Mouse (Mus musculus) brain, embryonic 14.5 days (tissue): Measurements from ENCODE around the gene Tbx5. TPM values are rescaled to one million over a fixed set of nuclear protein-coding genes. Genes with fewer than 3 reads are reported as not detected.
A peak's percentile ranks its signal among the peaks of the same experiment; 100 is the strongest.

Experiments used
- DNase-seq: peaks from one replicate; pipeline ENCODE4 v3.0.0-alpha.2; 2011; ENCODE audit warnings: low read depth
- CTCF ChIP-seq: fragments of 200-500 bp; IDR thresholded peaks from 2 replicates; pipeline ENCODE4 v1.5.1; 2012; ENCODE audit warnings: inconsistent platforms, mild to moderate bottlenecking, moderate library complexity, borderline replicate concordance; ENCODE audit not compliant: insufficient read depth, insufficient read length; ENCODE audit errors: extremely low read depth
- POLR2A ChIP-seq: fragments of 200-500 bp; IDR thresholded peaks from 2 replicates; pipeline ENCODE4 v1.6.1; 2012; ENCODE audit warnings: mild to moderate bottlenecking, inconsistent platforms, borderline replicate concordance; ENCODE audit not compliant: poor library complexity, insufficient read depth, insufficient read length, severe bottlenecking; ENCODE audit errors: extremely low read depth
- polyA plus RNA-seq: library from polyadenylated mRNA; depleted of rRNA; stranded (reverse); fragments of >200 nt; gene quantifications from 2 replicates; pipeline ENCODE4 v1.2.3, GENCODE M21; 2012

The Tbx5 gene
- polyA plus RNA-seq, 1 experiment, result 0.05 TPM

DNA sequence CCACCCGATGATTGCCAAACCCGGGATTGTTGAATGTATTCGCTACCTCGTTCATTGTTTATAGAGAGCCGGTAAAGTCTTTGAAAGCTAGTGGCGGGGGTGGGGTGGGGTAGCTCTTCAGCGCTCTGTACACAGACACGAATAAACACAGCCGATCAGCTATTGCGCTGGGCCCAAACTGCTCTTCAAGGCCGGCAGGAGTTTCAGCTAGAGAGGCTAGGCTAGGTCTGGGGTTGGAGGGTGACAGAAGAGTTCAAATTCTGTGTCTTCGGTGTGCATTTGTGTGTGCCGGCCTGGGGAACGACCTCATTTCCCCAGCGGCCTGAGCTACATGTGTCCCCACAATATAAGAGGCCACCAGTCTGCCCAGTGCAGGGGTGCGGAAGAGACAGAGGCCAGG is 6.7 kb downstream of the Tbx5 start:
- DNase-seq, result peak; percentile 13
- TF ChIP-seq POLR2A, result no peak
- TF ChIP-seq CTCF, result no peak

DNA sequence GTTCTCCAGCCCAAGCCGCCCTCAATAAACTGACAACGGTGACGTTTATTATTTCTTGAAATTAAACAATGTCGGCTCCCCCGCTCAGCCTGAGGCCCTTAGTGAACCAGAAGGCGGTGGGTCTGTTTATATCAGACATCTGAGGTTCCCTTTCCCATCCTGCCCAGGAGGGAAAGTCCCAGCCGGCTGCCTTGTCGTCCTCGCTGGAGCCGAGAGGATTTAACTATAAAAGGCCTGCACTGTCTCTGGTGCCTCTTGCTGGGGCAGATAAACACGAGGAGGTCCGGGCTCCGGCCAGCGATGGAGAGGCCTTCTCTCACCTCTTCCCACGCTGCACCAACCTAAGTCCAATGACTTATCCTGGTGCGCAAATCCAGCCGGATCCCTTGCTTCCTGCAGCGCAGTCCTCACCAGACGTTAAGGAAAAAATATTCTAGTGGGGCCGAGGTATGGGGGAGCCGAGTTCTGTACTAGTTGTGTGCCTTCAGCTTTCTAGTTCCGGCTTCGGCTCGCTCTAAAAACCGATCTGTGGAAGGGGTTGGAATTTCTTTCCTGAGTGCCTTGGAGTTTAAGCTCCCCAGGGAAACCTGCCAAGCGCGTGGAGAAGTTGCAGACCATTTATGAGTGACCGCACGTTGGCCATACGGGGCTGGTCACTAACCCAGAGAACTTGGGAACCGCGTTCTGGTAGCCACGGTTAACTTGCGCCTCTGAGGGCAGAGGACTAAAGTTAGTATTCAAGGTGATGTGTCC is 7.3 kb downstream of the Tbx5 start:
- TF ChIP-seq CTCF (no peak), POLR2A (no peak)
- peak; percentile 32 for DNase-seq

DNA sequence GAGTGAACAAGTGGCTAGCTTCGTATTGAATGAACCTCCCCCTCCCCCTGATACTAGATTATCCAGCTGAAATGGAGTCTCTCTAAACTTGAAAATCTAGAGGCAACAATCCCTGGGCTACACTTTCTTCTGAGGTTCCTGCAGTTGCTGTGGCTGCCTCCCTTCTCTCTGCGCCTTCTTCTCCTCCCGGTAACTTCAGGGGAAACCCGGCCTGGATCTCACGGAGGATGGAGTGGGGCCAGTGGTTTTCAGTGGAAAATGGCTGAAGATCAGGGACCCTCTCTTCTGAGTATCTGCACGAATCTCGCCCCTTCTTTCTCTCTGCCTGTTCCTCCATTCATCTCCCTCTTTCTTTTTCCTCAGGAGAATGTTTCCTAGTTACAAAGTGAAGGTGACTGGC is 7.9 kb downstream of the Tbx5 start:
- no peak for TF ChIP-seq CTCF
- DNase-seq, result peak; percentile 67

DNA sequence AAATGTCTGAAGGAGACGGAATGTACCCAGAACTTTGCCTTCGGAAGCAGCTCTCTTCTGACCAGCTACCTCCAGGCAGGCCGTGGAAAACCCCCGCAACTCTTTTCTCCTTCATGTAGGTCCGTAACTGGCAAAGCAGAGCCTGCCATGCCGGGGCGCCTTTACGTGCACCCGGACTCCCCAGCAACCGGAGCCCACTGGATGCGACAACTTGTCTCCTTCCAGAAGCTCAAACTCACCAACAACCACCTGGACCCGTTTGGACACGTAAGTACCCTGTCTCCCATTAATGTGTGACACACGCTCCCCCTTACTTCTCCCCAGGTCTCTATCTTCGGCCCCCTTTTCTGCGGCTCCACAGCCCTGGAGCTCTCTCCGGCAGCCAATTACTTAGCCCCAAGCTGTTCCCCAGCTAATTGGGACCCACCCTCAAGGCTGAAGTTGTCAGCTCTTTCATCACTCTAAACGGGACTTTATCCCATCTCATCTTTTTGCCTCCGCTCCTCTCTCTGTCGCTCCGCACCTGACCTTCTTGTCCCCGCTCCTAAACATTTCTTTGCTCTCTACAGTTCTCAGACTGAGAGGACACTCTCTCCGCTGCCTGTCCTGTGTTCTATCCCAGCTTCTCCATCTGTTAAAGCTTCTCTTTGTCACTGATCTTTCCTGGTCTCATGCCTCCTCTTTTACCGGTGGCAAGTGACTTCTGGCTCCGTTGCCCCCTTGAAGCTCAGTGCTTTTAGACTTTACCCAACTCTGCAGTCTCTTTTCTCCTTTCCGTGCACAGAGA is 9.4 kb downstream of the Tbx5 start:
- peak; percentile 21 for DNase-seq

DNA sequence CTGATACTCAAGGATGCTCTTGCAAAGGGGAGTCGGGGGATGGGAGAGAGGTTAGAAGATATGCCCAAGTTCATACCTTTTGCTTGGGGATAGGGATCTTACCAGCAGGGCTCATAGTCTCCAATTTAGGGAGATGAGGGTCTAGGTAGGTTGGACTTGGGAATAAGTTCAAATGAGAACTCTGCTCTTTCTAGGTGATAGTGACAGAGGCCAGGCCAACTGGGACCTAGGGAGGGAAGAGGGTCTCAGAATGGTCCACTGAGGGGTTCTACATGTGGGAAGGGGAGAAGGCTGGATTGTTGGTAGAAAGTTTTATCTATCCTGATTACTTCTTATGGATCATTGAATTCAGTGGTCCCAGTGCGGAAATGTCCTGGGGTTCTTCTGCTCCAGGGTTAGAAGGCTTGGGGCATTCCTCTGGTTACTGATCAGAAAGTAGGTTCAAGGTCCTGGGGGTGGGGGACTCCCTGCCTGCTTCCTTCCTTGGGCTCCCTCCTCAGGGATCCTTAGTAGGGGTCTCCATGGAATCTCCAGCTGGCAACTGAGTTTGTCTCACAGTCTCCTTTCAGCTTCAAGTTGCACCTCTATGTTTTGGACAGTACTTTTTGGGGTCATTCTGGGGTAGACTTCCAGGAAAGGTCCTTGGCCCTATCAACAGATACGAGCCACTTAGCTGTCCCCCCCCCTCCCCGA is 10.4 kb downstream of the Tbx5 start:
- TF ChIP-seq POLR2A (no peak), CTCF (no peak)
- no peak for DNase-seq

More for the DNA sequence above, 9.4 kb downstream of the Tbx5 start:
- TF ChIP-seq POLR2A (no peak), CTCF (no peak)

DNA sequence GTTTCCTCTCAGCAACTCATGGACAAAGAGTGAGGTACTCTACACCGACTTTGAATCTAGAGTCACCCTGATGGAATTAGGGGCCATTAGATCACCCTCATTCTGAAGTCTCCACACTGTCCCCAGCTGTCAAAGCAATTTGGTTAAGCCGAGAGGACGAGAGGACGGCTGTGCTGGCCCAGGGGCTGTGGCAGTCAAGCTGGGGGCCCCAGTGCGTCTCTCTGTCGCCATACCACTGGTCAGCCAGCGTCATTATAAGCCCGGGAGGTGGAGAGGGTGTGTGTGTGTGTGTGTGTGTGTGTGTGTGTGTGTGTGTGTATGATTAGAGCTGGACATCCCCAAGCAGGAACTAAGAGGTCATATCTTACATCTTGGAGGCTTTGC is 10.9 kb downstream of the Tbx5 start:
- TF ChIP-seq POLR2A, result no peak
- no peak for DNase-seq

DNA sequence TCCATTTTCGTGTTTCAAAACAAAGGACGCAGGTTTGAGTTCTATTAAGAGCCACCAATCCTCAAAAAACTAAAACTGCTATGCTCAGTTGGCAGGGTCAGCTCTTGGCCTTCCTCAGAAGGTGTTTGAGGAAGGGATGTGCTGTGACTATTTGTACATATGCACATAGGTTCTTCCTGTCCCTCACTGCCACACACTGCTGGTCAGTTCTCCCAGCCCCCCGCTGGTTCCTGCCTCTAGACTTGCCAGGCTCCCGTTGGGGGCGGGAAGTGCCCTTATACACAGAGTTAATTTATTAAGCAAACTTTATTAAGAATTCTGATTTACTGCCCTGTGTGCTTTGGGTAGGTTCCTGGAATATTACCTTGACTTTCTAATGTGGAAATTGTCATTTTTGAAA is 11.9 kb downstream of the Tbx5 start:
- DNase-seq, result no peak
- TF ChIP-seq POLR2A (no peak), CTCF (no peak)

DNA sequence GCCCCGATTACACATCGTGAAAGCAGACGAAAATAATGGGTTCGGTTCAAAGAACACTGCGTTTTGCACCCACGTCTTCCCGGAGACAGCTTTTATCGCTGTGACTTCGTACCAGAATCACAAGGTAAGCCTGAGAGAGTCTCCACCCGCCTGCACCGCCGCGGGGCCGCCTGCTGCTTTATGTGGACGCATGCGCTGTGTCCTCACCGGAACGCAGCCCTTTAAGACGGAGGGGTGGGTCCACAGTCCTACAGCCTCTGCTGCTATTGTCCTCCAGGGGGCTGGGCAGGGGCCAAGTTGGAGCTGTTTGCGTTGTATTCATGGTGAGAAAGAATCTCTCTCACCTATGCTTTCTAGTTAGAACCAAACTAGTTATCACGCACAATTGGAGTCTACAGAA is 12.5 kb downstream of the Tbx5 start:
- TF ChIP-seq CTCF, result peak; percentile 14; the same call in 1 of the 2 replicates
- TF ChIP-seq POLR2A, result no peak

DNA sequence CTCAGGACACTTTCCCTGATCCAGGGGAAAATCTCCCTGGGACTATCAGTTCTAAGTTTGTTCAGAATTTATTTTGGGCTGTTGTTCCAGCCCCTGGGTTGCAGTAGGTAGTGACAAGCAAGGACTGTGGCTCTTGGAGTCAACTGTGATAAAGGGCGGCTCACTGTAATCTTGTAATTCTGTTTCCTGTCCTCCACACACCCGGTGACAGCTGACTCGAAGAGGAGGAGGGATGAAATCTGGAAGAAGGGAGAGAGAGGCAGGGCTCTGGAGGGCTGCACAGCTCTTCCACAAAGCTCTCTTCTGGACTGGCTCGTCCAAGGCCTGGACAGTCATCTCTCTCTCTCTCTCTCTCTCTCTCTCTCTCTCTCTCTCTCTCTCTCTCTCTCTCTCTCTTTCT is 24.6 kb downstream of the Tbx5 start:
- TF ChIP-seq POLR2A, result no peak
- no peak for TF ChIP-seq CTCF
- no peak for DNase-seq

More for the DNA sequence above, 12.5 kb downstream of the Tbx5 start:
- DNase-seq, result peak; percentile 85

DNA sequence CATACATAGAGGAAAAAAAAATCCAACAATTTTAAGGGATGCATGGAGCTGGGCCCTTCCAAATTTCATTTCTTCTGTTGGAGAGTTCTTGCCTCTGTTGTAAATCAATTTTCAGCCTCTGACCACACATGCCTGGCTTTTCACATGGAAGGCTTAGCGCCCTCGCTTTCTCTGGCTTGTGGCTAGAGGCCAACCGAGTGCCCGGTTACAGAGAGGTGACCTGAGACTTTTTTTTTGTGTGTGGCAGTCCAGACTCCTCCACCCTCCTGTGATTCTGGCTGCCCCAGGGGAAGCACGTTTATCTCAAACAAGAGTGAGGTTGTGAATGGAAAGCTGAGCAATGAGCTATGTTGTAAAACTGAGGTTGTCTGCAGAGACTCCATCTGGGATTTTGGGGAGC is 28.8 kb downstream of the Tbx5 start:
- TF ChIP-seq POLR2A (no peak), CTCF (no peak)
- DNase-seq, result no peak

DNA sequence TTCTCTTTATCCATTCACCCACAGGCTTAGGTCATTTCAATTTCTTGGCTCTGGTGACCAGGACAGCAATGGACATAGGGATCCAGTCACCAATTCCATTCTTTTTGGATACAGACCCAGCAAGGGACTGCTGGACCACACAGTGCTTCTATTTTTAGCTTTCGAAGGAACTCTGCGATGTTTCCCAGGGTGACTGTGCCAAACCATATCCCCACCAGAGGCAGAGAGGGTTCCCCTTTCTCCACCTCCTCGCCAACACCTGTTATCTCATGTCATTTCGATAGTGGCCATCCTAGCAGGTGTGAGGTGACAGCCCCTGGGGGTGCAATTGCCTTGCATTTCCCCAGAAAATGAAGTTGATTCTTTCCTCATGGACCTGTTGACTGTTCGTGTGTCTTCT is 30.0 kb downstream of the Tbx5 start:
- no peak for DNase-seq
- TF ChIP-seq POLR2A, result no peak
- no peak for TF ChIP-seq CTCF

DNA sequence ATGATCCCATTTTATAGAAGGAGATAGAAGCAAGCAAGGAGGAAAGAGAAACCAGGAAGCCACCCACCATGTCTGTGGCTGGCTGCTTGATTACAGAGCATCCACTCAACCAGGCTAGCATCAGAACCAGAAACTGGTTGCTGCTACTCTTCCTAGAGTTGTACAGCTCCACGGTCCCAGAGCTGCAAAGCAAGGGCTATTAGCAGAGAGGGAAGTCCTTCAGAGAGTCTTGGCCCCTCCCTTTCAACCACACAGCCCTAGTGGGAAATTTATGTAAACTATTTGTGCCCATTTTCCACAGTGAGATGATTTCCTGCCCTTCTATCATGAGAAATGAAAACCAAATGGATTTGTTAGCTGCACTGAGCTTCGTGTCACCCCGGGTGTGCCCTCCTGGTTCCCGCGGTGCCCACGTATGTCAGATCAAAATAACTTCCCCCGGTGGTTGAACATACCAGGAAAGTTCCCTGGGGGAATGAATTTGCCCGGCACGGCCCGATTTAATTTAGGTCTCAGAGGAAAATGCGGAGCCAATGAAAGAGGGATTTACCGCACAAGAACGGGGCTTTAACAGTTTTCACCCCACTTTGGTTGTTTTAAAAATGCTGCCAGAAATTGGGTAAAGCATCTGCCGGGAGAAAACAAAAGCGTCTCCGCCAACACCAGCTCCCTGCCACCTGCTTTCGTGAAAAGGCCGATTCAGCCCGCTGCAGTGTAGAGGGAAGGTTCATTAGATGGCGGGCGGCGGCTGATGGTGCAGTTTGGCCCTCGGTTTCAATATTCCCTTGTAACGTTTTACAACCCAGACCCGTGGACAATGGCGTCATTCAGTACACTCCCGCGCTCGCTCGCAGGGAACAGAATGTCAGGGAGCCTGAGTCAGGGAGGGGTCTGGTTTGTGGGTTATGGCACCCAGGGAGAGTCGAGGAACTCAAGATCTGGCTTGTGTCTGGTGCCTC is 34.1 kb downstream of the Tbx5 start:
- no peak for TF ChIP-seq CTCF
- DNase-seq, result peak; percentile 89

DNA sequence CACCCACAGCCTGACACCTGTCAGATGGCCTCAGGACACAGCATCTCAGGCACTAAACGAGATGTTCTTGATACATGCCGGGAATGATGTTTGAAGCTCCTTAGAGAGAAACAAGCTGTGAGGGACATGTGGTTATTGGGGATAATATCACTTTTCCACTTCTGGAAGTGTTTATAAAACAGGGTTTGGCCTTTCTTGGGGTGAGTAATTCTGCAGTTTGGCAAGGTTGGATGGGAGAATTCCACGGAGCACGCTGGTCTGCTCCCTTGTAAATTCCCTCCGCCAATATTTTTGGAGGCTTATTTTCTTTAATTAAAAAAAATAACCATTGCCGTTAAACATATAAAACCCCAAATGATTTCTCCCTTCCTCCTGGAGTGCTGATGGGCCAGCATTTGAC is 35.5 kb downstream of the Tbx5 start:
- no peak for DNase-seq
- TF ChIP-seq CTCF (no peak), POLR2A (no peak)

DNA sequence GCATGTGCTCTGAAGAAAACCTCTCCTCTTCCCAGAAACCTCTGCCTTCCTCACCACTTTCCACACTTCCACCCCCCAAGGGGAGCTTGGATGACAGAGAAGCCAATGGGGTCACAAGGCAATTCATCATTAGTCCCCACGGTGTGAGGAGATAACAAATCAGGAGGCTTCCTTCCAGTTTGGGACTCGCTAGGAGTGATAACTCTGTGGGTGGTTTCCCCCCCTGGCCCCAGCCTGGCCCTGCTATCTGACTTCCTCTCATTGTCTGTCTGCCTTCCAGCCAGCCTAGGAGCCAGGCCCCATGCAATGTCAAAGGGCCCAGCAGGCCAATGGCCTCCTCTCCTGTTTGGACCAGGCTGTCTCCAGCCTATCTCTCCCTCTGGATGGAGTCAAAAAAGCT is 43.0 kb downstream of the Tbx5 start:
- TF ChIP-seq CTCF (no peak), POLR2A (no peak)
- DNase-seq, result no peak
